Mouse (Mus musculus): ENCODE measurements around the gene Mboat2.

DNA sequence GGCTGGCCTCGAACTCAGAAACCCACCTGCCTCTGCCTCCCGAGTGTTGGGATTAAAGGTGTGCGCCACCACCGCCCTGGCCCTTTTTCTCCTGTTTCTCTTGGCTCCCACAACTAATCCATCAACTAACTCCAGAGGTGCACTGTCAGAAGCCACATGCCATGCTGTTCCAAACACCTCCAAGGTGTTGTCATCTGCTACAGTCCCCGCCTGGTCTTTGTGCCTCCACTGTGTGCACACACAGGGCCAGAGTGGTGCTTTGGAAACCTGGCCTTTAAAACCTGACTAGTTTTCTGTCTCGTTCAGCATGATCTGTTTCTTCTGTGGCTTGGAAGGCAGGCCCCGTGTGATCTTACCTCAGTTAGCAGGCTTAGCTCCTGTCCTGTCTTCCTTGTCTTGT lies 113.9 kb downstream of the Mboat2 start:
- TF ChIP-seq CTCF (IDR thresholded peaks at IDR 0.05) (no peak), POLR2A (IDR thresholded peaks at IDR 0.05; ENCODE audit: insufficient read depth, low read depth, low read length) (no peak), EP300 (IDR thresholded peaks at IDR 0.05; ENCODE audit: insufficient read depth, low read depth, low read length) (no peak)
